Mouse (Mus musculus): ENCODE measurements around the gene Cyp1a2.

The Cyp1a2 gene

DNA sequence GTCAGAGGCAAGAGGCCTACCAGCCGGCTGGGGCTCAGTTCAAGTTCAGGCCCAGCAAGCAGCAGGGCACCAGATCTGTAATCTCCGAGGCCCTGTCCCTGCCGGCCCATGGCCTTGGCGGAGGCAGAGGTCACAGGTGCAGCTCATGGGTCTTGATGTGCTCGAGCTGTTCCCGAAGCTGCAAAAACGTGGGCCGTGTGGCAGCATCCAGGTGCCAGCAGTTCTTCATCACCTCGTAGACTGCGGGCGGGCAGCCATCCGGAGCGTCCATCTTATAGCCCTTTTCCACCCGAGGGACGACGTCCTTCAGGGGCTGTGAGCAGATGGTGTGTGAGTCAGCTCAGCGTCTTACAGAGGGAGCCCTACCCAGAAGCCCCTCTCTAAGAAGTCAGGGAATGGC is 56.3 kb downstream of the Cyp1a2 start:
- in situ Hi-C loops (cut with MboI; ENCODE audit: low sequenced_read_pairs) = no loop called here
